Mouse (Mus musculus): ENCODE data around the gene Ggnbp2. TPM values are rescaled to one million over a fixed set of nuclear protein-coding genes. Genes with fewer than 3 reads are reported as not detected.

Ggnbp2 gene
- polyA plus RNA-seq, 1 experiment from 2014 or later: 47.2 TPM

- peaks cover 3% of the 10 kb centered on the region for H3K4me1 ChIP-seq (replicated peaks)
- H3K36me3 ChIP-seq: no peaks in the 10 kb centered on the region
- no peak overlapping the region for H3K4me2 ChIP-seq
- H3K27ac ChIP-seq: no peak overlapping the region
- no peak overlapping the region for H3K9ac ChIP-seq
- no peak for ATAC-seq (replicated peaks; ENCODE audit: insufficient number of reproducible peaks, insufficient read depth, low FRiP score, low read depth)
- H3K27me3 ChIP-seq: peaks cover 19% of the 10 kb centered on the region
- no peaks in the 10 kb centered on the region for H3K9me3 ChIP-seq (replicated peaks)
- H3K4me3 ChIP-seq: no peak overlapping the region
Observed at GRCm38 (mm10) chr11:84793545-84793944, 77.1 kb downstream of the Ggnbp2 start.

GRCm38 (mm10) chr11:84790383-84790782 is 80.2 kb downstream of the Ggnbp2 start:
- no peak overlapping the region for H3K9ac ChIP-seq
- no peak overlapping the region for H3K4me3 ChIP-seq
- H3K4me2 ChIP-seq: no peak overlapping the region
- no peaks in the 10 kb centered on the region for H3K36me3 ChIP-seq
- peaks cover 5% of the 10 kb centered on the region for H3K27me3 ChIP-seq
- no peak for ATAC-seq (replicated peaks; ENCODE audit: insufficient number of reproducible peaks, insufficient read depth, low FRiP score, low read depth)
- no peaks in the 10 kb centered on the region for H3K9me3 ChIP-seq (replicated peaks)
- no peak overlapping the region for H3K27ac ChIP-seq
- 53% methylated on average over 6 of the region's 6 CpGs for WGBS
- peaks cover 3% of the 10 kb centered on the region for H3K4me1 ChIP-seq (replicated peaks)

Small RNAs within 50 kb of the gene (microRNA-seq; reads per million reads assigned to microRNA genes)
- not detected for gene Gm23564

Other genes with a start within 250 kb of the Ggnbp2 start
- 19.7 and 22.5 TPM in 2 replicates for gene Mrm1, start 51.3 kb downstream of the Ggnbp2 start, polyA plus RNA-seq (2015; fragmentation: Nextera tagmentation; extraction: Ambion mirVana)
- gene Dhrs11, start 41.8 kb downstream of the Ggnbp2 start, polyA plus RNA-seq (2015; fragmentation: Nextera tagmentation; extraction: Ambion mirVana): 59.0 and 62.3 TPM in 2 replicates
- 5.4 and 6.7 TPM in 2 replicates for gene Myo19, start 9.3 kb upstream of the Ggnbp2 start, polyA plus RNA-seq (2015; fragmentation: Nextera tagmentation; extraction: Ambion mirVana)
- gene Pigw, start 9.5 kb upstream of the Ggnbp2 start, polyA plus RNA-seq (2015; fragmentation: Nextera tagmentation; extraction: Ambion mirVana): 2.4 and 2.5 TPM in 2 replicates
- 31.4 and 36.2 TPM in 2 replicates for gene Znhit3, start 45.5 kb upstream of the Ggnbp2 start, polyA plus RNA-seq (2015; fragmentation: Nextera tagmentation; extraction: Ambion mirVana)
- 0.60 and 0.90 TPM in 2 replicates for gene Car4, start 87.0 kb upstream of the Ggnbp2 start, polyA plus RNA-seq (2015; fragmentation: Nextera tagmentation; extraction: Ambion mirVana)